Mouse (Mus musculus) kidney, postnatal 10 days (tissue): ENCODE measurements at regions not wholly inside any gene's neighbourhood (a gene's known extent, or its start where the extent isn't known, plus 50 kb on each side); places are given as distances from the start of the nearest gene placed in this dataset.

Experiments used
- DNase-seq: peaks from one replicate; pipeline ENCODE4 v3.0.0; 2021; ENCODE audit warnings: mixed read lengths

- no peak for DNase-seq
These were observed 62.9 kb upstream of the Gm2310 start for GRCm38 (mm10) chr15:8582676-8583075.

- no peak for DNase-seq
These were observed 61.6 kb upstream of the Gm2310 start for GRCm38 (mm10) chr15:8581146-8581913.

- no peak for DNase-seq
These were observed 60.3 kb upstream of the Gm2310 start for GRCm38 (mm10) chr15:8580077-8580476.

- DNase-seq: peak; percentile 63
These were observed 57.7 kb upstream of the Gm2310 start for GRCm38 (mm10) chr15:8577480-8577881.

- no peak for DNase-seq
These were observed 57.2 kb upstream of the Gm2310 start for GRCm38 (mm10) chr15:8576975-8577374.

DNA sequence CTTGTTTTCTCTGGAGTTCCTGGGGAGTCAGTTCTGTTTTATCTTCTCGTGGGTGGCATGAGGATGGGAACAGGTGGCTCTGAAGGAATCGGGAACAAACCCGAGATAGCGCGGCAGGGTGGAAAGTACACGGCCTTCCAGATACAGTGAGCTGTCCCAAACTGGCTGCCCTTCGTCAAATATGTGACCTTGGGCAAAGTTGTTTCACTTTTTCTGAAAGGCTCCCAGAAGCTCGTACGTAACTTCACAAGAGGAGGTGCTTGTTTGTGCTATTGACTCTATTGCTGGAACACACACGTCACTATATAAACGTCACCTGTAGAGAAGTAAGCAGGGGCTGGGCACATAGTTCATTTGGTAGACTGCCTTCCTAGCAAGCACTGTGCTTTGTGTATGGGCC, 49.9 kb upstream of the Gm2310 start:
- DNase-seq: peak; percentile 18
